Mouse (Mus musculus) ES-Bruce4 (cell line): ENCODE data around the gene Immp2l.

Source experiments
- EP300 ChIP-seq: IDR thresholded peaks from 2 replicates; pipeline ENCODE4 v1.6.1; 2011; ENCODE audit warnings: low read depth, low read length; ENCODE audit not compliant: insufficient read depth
- POLR2A ChIP-seq: IDR thresholded peaks from one replicate; pipeline ENCODE4 v1.8.1; 2011; ENCODE audit warnings: low read length; ENCODE audit not compliant: insufficient read depth

- TF ChIP-seq POLR2A (no peak), EP300 (no peak)
These were observed 504.5 kb downstream of the Immp2l start for GRCm38 (mm10) chr12:41528410-41528809.
